Mouse (Mus musculus) brain, embryonic 18.5 days (tissue): ENCODE measurements at regions not wholly inside any gene's neighbourhood (a gene's known extent, or its start where the extent isn't known, plus 50 kb on each side); places are given as distances from the start of the nearest gene placed in this dataset.

Experiments
- DNase-seq: peaks from one replicate; pipeline ENCODE4 v3.0.0-alpha.2; 2012; ENCODE audit warnings: low read depth, low spot score

DNA sequence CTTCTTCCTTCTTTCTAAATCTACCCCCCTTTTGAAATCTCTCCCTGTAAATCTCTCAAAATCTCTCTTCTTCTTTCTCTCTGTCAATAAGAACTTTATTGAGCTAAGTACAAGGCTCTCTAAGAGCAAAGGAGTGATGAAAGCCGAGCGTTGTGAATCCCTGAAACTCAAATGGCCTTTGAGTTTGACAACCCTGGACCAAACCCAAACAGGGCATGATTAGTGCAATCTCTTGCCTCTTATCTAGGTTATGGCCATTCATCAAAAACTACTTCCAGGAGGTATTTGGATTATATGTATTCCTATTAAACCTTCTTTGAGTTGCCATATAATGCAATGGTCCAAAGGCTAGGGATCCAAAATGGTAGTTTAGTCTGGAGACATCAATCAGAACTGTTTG, 304.0 kb downstream of the Inhba start:
- no peak for DNase-seq

DNA sequence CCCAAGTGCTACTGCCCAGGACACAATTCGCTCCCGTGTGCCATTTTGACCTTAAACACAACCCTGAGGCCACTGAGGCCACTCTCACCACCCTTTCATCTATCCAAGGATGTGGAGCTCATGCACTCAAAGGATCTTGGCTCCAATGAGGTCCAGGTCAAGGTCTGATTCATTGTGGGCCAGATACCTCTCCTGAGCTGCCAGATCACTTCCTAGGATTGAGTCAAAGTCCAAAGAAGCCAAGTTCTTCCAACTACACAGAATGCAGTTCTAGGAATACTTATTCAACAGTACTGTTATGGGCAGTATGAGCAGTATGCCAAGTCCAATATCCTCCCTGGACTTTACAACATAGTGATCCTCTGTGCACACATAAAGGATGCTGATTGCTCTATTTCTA, 304.9 kb downstream of the Inhba start:
- no peak for DNase-seq

DNA sequence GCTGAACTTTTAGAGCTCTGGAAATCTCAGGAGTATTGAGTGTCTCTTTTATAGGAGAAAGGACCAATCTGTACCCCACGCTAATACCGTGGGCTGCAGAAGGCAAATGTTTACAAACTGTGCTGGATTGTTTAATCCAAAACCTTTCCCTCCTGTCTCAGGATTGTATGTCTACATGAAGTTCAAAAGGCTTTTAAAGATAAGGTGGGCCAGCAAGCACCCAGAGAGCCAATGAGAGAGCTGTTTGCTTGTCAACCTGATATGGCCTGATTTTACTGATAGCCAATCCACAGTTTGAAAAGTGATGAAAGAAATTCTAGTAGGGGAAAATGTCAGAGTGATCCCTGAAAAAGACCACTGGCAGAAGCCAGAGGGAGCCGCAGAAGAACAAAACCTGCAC, 305.8 kb downstream of the Inhba start:
- no peak for DNase-seq

DNA sequence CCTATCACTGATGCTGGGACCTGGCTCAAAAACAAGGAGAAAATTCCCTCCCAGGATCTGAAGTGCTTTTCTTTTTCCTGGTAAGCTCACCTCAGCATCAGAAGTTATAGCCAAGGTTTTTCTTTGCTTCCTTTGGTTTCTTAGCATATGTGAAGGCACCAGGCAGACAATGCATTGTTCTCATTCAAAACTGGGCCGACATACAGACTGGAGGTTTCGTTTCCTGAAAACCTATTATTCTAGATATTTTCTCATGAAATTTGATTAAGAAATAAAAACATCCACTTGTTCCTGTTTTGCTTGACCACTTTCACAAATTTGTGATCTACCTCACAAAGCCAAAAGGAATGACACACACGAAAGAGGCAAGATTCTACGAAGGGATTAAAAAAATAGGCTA, 308.7 kb downstream of the Inhba start:
- no peak for DNase-seq

DNA sequence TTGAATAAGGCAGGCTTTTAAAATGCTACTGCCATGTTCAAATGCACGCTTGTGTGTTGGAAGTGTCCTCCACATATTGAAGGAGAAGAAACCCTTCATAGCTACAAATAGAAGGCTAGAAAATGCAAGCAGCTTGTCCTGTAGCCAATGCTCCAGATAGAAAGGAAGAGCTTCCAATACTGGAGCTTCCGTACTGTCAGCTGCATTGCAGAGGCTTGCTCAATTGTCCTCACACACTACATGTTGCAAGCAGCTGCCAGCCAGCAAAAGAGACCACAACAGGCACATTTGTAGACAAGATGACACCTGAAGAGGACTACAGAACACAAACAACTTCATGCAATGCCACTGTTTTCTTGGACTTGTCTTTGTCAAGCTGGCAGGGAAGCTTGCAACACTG, 314.0 kb downstream of the Inhba start:
- no peak for DNase-seq

DNA sequence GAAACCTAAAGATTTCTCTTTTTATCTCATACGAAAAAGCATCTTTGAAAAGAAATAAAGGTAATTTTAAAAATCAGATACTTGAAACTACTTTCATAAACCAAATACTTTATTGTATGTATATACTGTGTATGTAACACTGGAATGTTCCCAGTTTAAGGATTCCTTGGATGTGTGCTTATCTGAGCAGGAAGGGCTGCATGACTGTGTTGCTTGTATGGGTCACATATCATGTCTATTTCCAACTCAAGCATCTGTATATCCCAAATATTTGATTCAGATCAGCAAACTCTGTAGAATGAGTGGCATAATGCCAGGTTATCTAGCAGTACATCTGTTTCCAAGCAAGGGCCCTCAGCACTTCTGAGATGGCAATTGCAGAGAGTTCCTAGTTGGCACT, 330.1 kb downstream of the Inhba start:
- no peak for DNase-seq

DNA sequence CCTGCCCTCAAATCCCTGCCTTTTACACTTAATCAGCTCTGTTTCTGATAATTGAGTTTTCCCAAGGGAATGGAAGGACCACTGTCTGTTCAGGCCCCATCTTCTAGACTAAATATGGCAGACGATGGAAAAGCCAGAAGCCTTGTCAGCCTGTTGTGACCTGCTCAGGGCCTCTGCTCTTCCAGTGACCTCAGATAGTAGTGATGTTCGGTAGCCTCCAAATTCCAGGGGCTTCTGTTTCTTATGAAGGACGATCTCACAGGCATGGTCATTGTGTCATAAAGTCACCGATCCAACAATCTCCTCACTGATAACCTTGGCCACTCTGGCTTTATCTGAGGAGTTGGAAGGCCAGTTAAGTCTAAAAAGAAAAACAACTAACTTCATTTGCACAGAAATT, 330.5 kb downstream of the Inhba start:
- DNase-seq = no peak

DNA sequence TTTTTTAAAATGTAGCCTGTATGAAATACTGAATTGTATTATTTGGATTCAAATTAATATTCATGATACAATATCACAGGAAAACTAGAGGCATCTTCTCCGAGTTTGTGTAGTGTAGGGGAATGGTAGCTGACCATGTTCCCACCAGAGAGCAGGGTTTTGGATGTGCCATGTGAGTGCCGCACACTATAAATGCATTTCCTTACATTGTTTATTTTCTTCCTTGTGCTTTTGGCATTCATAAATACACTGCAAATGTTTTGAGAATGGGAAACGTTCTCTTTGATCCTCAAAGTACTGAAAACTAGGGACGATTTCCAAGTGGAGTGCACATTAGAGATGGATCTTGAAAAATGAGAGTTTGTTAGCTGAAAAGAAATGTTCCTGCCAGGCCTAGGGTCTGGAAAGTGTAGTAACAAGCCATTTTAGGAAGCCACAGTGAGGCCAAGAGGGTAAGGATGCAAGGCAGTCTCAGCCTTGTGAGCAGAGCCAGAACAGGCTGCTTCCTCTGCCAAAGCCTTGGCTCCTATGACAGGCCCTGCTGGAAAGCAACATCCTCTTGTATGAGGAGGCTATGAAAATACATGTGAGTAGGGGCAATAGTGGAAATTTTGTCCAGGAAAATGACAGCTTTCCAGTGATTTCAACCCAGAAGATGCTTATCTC, 331.8 kb downstream of the Inhba start:
- no peak for DNase-seq

DNA sequence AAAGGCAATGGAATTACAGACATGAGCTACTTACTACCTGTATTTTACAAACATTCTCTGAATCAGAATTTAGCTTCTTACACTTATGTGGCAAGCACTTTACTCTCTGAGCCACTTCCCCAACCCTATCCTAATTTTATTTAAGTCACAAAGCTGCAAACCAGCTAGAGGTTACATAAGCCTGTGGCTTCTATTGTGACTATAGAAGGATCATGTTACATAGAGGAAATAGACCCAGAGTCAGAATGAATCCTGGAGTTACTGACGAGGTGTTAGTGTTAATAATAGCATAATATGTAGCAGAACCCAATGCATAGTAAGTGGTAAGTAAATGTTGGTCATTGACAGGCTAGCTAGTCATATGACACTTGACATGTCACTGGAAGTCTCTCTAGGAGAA, 337.7 kb downstream of the Inhba start:
- DNase-seq = no peak

DNA sequence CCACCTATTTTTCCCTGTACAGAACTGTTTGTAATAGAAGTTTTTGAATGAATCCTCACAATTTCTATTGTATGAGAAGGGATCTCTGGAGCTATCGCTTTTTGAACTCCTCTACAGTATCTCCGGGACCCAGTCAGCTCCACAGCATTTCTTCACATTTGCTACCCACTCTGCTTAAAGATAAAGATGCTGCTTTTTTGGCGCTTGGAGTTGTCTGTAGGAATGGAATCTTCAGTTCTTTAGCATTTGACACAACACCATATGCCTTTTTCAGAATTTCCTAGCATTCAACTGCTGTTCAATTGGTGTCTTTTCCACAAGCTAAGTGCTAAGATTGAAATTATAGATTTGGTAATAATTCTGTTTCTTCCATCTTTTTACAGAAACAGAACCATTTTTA, 338.4 kb downstream of the Inhba start:
- DNase-seq = no peak

DNA sequence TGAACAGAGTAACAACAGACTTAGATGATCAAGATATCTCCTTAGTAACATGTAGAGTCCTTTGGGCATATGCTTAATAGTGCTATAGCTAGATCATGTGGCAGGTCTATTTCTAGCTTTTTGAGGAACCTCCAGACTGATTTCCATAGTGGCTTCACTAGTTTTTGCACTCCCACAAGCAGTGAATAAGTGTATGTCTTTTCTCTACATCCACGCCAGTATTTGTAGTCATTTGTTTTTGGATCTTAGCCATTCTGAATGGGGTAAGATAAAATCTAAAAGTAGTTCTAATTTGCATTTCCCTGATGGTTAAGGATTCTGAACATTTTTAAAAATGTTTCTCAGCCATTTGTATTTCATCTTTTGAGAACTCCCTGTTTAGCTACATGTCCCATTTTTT, 343.7 kb downstream of the Inhba start:
- DNase-seq = no peak

DNA sequence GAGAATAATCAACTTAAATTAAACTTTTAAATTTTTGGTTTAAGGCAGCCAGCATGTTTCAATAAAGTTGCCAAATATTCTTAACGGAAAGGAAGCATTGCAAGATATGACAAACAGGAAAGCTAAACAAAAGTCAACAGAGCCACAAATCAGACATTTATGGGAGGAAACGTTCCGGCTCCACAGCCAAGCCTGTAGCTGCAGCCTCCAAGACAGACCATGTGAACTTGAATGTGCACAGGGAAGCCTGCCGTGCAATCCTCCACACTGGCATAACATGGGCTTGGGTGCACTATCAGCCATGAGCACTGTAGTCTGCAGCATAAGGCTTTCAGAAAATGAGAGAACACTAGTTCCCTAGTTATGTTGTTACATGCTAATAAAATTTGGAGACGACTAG, 367.8 kb downstream of the Inhba start:
- peak; percentile 30 for DNase-seq

DNA sequence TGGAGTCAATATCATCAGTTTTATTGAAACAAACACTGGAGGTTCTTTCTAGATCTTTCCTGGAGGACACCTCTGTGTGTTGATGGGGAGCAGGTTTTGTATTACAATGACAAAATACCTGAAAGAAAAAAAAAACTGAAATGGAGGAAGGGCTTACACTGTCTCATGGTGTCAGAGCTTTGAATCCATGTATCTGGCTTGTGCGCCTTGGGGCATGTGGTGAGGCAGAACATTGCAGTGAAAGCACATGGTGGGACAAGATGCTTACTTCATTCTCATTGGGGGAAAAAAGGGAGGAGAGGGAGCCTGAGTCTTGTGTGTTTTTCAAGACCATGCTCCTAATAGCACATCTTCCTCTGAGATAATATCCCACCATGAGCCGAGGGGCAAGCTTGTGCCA, 368.3 kb downstream of the Inhba start:
- no peak for DNase-seq

DNA sequence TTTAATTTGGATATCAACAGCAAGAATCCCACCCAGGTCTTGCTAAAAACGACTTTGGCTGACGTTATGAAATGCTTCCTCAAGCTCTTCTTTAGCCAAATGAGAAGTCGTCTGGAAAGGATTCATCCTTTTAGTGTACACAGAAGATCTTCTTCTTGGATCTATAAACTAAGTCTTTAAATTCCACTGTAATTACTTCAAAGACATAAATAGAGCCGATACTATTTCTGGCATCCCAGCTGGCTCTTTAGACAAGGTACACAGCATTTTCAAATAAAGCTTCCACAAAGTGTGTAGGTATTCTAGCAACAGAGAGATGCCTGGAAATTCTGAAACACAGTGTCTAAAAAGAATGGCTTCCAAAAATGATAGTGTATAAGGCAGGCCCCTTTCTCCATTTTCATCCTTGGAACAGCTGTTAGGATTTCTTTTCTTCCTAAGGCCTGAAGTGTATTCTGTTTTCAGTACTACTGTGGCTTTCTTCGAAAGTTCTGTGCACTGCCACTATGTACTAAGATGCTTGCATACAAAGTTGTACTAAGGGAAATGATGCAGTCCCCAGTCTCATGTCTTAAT, 371.4 kb downstream of the Inhba start:
- no peak for DNase-seq

DNA sequence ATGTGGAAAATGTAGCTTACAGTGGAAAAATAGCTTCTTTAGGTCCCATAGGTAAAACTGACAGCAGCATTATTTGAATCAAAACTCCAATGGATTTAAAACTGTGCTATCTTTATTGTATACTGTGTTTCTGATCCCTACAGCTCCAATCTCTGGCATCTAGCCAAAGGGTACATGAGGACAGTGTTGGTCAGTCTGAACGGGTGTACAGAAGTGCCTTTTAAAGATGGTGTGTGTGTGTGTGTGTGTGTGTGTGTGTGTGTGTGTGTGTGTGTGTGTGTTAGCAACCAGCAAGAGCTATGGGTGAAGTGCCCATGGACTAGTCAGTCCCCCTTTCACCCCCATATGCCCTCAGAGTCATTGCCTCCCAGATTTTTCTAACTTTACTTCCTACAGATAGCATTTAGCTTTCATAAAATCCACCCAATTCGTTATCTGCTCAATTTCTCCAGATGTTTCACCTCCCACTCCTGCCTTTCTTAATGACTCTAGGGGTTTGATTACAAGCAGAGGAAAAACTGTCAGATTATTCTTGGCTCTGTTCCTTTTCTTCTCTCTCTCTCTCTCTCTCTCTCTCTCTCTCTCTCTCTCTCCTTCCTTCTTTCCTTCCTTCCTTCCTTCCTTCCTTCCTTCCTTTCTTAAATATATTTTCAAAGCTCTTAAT, 404.8 kb downstream of the Inhba start:
- DNase-seq = no peak

DNA sequence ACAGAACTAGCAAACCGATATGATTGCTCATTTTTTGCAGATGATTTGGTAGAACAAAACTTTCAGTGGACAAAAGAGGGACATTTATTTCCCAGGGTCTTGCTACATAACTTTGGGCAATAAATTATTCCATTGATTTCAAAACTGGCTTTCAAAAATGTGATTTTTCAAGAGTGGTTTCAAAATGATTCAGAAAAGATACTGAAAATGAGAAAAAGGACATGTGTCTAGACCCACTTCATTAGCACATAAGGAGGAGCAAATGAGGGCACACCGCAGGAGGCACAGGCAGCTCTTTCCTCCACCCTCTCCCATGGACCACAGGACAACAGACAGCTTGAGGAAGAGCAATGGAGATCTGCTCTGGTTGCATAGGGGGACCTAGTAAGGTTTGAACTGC, 412.5 kb downstream of the Inhba start:
- no peak for DNase-seq

DNA sequence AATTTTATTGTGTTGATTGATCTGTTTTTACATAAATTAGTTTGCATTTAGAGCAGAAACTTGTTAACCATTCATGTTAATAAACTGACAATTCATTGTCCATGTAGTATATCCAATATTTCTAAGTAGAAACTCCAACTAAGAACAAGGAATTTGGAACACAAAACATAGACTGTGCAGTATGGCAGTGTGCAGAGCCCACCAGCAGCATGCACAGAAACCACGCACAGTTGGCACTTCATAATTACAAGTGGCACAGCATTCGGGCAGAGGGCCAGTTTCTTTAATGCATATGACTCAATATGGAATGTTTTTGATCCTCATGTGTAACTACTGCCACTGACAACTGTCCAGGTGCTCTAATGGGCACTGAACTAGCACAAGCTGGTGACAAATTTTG, 423.8 kb downstream of the Inhba start:
- DNase-seq = no peak

DNA sequence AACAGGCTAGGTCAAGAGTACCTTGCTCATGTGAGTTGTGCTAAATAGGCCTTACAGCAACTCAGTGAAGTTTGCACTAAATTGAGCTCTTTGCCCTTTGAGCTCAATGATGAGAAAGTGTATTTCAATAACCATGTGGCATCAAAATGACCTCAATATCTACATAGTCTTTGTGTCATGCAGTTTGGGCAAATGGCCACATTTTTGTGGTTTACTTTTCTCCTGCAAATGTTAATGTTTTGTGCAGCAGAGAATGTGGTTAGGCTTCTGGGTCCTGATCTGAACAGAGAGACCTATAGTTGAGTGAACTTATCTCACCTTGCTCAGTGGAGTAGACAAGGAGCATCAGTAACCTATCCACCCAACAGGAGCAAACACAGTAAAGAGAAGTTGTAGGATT, 441.6 kb downstream of the Inhba start:
- DNase-seq = no peak

DNA sequence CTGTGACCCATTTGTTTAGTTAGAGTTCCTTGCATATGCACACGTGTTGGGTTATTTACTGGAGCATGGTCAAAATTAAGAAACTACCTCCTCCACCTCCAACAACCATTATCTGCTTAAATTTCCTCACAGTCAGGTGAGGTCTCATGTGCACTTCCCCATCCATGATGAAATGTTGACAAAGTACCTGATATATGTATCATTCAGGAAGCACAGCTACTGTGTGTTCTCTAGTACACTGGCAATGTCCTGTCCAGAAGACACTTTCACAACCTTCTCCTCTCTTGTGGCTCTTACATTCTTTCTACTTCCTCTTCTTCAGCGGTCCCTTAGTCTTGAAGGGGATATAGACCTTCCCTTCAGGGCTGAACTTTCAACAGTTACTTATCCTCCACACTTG, 448.1 kb downstream of the Inhba start:
- no peak for DNase-seq

DNA sequence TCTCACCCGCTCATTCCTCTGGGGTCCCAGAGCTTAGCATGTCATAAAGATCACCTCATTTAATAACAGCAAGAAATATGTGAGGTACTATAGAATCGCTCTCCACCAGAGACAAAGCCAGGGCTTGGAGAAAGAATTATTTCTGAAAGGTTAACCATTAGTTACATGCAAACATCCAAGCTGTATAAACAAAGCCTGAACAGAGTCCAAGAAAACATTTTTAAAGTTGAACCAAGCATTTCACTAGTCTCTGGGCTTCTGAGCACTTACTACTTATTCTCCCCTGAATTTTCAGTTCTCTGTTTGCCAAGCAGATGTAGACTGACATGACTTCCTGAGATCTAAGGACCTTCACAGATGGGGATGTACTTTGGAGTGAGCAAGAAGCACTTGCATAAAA, 450.0 kb downstream of the Inhba start:
- DNase-seq = no peak

DNA sequence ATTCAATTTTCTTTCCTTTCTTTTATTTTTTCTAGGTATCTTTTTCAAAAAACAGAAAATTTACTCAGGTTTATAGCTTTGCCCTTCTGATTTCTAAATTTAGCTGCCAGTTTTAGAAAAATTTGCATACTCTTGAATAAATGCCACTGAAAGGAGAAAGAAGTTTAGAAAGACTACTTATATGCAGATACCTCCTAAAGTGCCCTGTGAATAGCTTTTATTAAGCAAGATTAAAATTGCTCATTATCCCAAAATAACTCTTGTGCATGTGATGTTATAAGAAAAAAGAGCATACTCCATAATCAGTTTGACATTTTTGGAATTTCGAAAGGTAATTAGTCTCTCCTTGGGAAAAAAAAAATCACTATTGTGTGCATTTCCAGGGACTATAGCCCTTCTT, 453.2 kb downstream of the Inhba start:
- no peak for DNase-seq

DNA sequence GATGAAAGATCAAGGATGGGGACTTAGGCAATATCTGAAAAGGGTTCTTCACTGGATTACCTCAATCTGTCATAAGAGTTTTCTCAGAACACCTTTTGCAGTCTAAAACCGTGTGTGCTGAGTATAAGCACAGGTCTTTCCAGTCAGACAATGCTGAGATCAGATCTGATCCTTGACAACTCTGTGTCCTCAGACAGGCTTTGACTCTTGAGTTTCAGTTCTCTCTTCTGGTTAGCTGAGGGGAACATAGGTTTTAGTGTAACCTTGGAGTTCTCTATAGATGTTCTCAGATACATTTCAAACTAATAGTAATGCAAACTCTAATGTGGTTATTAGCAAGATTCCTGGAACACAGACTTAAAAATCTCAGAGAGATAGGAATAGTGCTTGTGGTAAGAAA, 453.7 kb downstream of the Inhba start:
- DNase-seq = no peak

DNA sequence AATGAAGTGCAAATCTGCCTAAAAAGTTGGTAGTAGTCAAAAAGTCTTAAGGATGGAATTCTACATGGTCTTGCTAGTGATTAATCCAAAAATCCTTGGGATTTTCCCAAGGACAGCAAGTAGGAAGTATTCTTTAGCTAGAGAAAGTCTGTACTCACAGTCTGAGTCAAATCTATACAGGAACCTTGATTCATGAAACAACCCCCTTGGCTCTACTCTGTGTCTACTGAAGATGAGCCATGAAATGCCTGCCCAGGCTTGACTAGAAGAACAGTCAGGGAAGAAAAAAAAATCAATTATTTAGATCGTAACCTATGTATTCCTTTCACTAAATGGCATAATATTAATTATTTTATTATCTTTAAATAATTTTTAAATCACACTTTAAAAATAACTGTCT, 454.2 kb downstream of the Inhba start:
- no peak for DNase-seq

DNA sequence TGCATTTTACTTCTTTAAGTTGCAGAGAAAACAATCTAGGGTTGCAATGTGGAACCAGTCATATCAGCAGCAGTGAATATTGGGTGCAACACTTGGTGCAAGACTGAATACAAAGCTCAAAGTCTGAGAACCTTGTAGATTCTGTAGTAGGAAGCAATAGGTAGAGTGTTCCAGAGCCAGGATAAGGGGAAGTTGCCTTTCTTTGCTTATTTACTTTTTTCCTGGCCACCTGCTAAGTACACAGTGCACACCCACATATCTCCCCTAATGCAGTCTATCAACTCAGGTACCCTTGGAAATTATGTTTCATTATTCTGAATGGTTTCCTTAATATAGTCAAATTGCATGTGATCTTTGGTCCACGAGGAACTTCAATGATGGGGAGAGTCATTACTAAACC, 464.9 kb downstream of the Inhba start:
- no peak for DNase-seq
